Mouse (Mus musculus) telencephalon, adult 2 months (tissue): ENCODE results near the gene Atp5g1.

Source experiments
- DNase-seq: peaks from one replicate; pipeline ENCODE4 v3.0.0-alpha.2; 2011; ENCODE audit warnings: low read depth, low spot score

Atp5g1 gene

GRCm38 (mm10) chr11:96028130-96028529, 47.3 kb downstream of the Atp5g1 start:
- DNase-seq = no peak

DNA sequence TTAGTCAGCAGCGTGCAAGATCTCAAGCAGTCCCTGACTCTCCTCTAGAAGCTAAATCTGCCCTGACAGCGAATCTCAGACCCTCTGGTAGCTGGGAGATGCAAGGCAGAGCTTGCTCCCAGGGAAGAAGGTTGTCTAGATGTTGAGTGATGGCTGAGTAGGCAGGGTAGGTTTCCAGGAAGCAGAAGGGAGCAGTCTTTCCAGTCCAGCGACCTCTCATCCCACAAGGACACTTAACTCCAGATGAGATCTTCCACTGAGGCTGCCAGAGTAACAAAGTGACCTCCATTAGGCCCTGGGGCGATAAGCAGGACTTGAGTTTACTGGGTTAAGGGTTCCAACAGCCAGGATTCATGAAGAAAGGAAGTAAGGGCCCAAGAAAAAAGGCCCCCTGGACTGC, 54.8 kb downstream of the Atp5g1 start:
- no peak for DNase-seq
